9 mouse cellular contexts compared by ENCODE assay signal in the genomic region with DNA sequence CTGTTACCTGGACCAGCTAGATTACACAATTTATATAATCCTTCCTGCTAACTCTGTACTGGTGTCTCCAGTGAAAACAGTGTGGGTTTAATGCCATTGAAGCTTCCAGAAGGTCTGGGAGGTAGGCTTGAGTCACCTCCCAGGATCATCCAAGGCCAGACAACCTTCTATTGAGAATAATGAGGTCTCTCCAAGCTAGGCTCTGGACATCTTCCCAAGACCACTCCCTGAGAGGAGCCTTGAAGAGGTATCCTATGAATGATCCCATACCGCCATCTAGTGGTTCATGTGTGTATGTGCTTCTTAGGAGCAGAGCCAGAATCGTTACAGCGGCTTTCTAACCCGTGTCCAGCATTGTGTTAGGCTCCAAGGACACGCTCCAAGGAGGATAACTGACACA. TPM values are rescaled to one million over a fixed set of nuclear protein-coding genes. Genes with fewer than 3 reads are reported as not detected.
A peak's percentile ranks its signal among the peaks of the same experiment; 100 is the strongest.
DNase-seq lines count a peak whose midpoint lies in the region; ATAC-seq and TF ChIP-seq lines count a peak whose summit lies in the region.
"Had no signal": no experiment of that assay in that cellular context is flagged by ENCODE, and none has a peak within 500 bp of the region (broad histone marks: within the 10 kb centered on the region; RNA-seq: fewer than 3 reads in every experiment).

No protein-coding gene starts in this region.

- H3K4me1 ChIP-seq in E14TG2a.4 (replicated peaks; ENCODE audit: low read depth, low read length): peaks cover 30% of the 10 kb centered on the region
- H3K4me1 ChIP-seq in forebrain, embryonic 11.5 days (replicated peaks; ENCODE audit: control insufficient read depth, insufficient read depth, low read length): no peaks in the 10 kb centered on the region
- H3K4me1 ChIP-seq in heart, postnatal 0 days (ENCODE audit: control insufficient read depth, insufficient read depth): no peaks in the 10 kb centered on the region
- H3K4me1 ChIP-seq in liver, embryonic 13.5 days (replicated peaks): peaks cover 8% of the 10 kb centered on the region

- 3% methylated on average over 5 of the region's 5 CpGs for WGBS in forebrain, embryonic 11.5 days
- under 1% methylated on average over 5 of the region's 5 CpGs for WGBS in heart, postnatal 0 days
- WGBS in liver, embryonic 13.5 days (ENCODE audit: insufficient replicate concordance): 5% methylated on average over 5 of the region's 5 CpGs

- H3K9ac ChIP-seq in forebrain, embryonic 11.5 days (ENCODE audit: low read length): no peak overlapping the region
- H3K9ac ChIP-seq in heart, postnatal 0 days (replicated peaks; ENCODE audit: low read depth, low read length): no peak overlapping the region
- no peak overlapping the region for H3K9ac ChIP-seq in liver, embryonic 13.5 days

- no peaks in the 10 kb centered on the region for H3K36me3 ChIP-seq in E14TG2a.4 (ENCODE audit: insufficient read depth, low read length)
- no peaks in the 10 kb centered on the region for H3K36me3 ChIP-seq in forebrain, embryonic 11.5 days (ENCODE audit: control insufficient read depth, insufficient read depth, low read length)
- no peaks in the 10 kb centered on the region for H3K36me3 ChIP-seq in heart, postnatal 0 days (replicated peaks; ENCODE audit: control insufficient read depth, insufficient read depth, low read length)
- no peaks in the 10 kb centered on the region for H3K36me3 ChIP-seq in liver, embryonic 13.5 days

- H3K4me2 ChIP-seq in forebrain, embryonic 11.5 days (ENCODE audit: low read depth, low read length, severe bottlenecking): no peak overlapping the region
- no peak overlapping the region for H3K4me2 ChIP-seq in heart, postnatal 0 days (ENCODE audit: low read depth, low read length)
- no peak overlapping the region for H3K4me2 ChIP-seq in liver, embryonic 13.5 days

- TF ChIP-seq EP300 in heart, postnatal 0 days (IDR thresholded peaks at IDR 0.05; ENCODE audit: low read depth): no peak

- ATAC-seq in forebrain, embryonic 11.5 days (replicated peaks; ENCODE audit: low FRiP score): peak; percentile 58
- ATAC-seq in heart, postnatal 0 days (ENCODE audit: insufficient read depth, low read depth): peak; percentile 81
- ATAC-seq in liver, embryonic 13.5 days (ENCODE audit: low read depth): peak; percentile 73

- TF ChIP-seq CTCF in E14TG2a.4 (conservative IDR thresholded peaks at IDR 0.05; ENCODE audit: low read length): peak; percentile 79
- TF ChIP-seq CTCF in heart, postnatal 0 days (IDR thresholded peaks at IDR 0.05; ENCODE audit: low read depth): peak; percentile 99

- DNase-seq in brain, embryonic 18.5 days (ENCODE audit: low read depth, low spot score): peak; percentile 67
- DNase-seq in forebrain, embryonic 11.5 days (ENCODE audit: low spot score): peak; percentile 69
- DNase-seq in heart, postnatal 0 days (ENCODE audit: low spot score): peak; percentile 79
- peak; percentile 65 to 67 for DNase-seq in kidney, postnatal 25 days
- DNase-seq in liver, embryonic 13.5 days: peak; percentile 53
- peak; percentile 61 to 62 for DNase-seq in natural killer cell, adult 2 months (ENCODE audit: low spot score in 2 of 2)
- peak; percentile 54 for DNase-seq in telencephalon, adult 2 months (ENCODE audit: low read depth, low spot score)

- peaks cover 3% of the 10 kb centered on the region; the same call in 1 of the 2 replicates for H3K9me3 ChIP-seq in E14TG2a.4 (ENCODE audit: low read length)
- no peaks in the 10 kb centered on the region for H3K9me3 ChIP-seq in forebrain, embryonic 11.5 days (ENCODE audit: control insufficient read depth, low read length)
- no peaks in the 10 kb centered on the region for H3K9me3 ChIP-seq in heart, postnatal 0 days (replicated peaks; ENCODE audit: control insufficient read depth, low read length)
- no peaks in the 10 kb centered on the region for H3K9me3 ChIP-seq in liver, embryonic 13.5 days (replicated peaks)

- no peak overlapping the region for H3K27ac ChIP-seq in forebrain, embryonic 11.5 days (ENCODE audit: low read depth, low read length)
- H3K27ac ChIP-seq in heart, postnatal 0 days (ENCODE audit: low read depth): no peak overlapping the region
- H3K27ac ChIP-seq in liver, embryonic 13.5 days: no peak overlapping the region

- no peaks in the 10 kb centered on the region for H3K27me3 ChIP-seq in E14TG2a.4 (ENCODE audit: insufficient read depth, low read length)
- no peaks in the 10 kb centered on the region for H3K27me3 ChIP-seq in forebrain, embryonic 11.5 days (ENCODE audit: control insufficient read depth, insufficient read depth, low read length)
- no peaks in the 10 kb centered on the region for H3K27me3 ChIP-seq in heart, postnatal 0 days (ENCODE audit: control insufficient read depth, insufficient read depth, low read length)
- H3K27me3 ChIP-seq in liver, embryonic 13.5 days: no peaks in the 10 kb centered on the region

- no peak overlapping the region for H3K4me3 ChIP-seq in E14TG2a.4 (replicated peaks; ENCODE audit: low read length)
- H3K4me3 ChIP-seq in forebrain, embryonic 11.5 days (ENCODE audit: low read depth, low read length): no peak overlapping the region
- no peak overlapping the region for H3K4me3 ChIP-seq in heart, postnatal 0 days (ENCODE audit: low read depth, low read length)
- H3K4me3 ChIP-seq in liver, embryonic 13.5 days (replicated peaks): no peak overlapping the region

RNA-seq across cellular contexts. Expression of gene Bsdc1, which starts 6.1 kb away (rescaled TPM):
- 24.9 and 25.3 TPM in 2 replicates for polyA plus RNA-seq in forebrain, embryonic 11.5 days (2014; fragmentation: Nextera tagmentation; extraction: Ambion mirVana)
- total RNA-seq in heart, postnatal 0 days (2014; rRNA removed; ENCODE audit: low replicate concordance): 46.3 and 58.4 TPM in 2 replicates
- 18.7 and 20.1 TPM in 2 replicates for polyA plus RNA-seq in heart, postnatal 0 days (2015; fragmentation: Nextera tagmentation; extraction: Ambion mirVana)
- polyA plus RNA-seq in liver, embryonic 13.5 days (2015; fragmentation: Nextera tagmentation; extraction: Ambion mirVana): 48.7 and 49.9 TPM in 2 replicates

RNA-seq across cellular contexts. Expression of gene Zbtb8b, which starts 14.6 kb away (rescaled TPM):
- polyA plus RNA-seq in forebrain, embryonic 11.5 days (2014; fragmentation: Nextera tagmentation; extraction: Ambion mirVana): 1.6 and 1.8 TPM in 2 replicates
- total RNA-seq in heart, postnatal 0 days (2014; rRNA removed; ENCODE audit: low replicate concordance): 1.9 and 3.6 TPM in 2 replicates
- polyA plus RNA-seq in heart, postnatal 0 days (2015; fragmentation: Nextera tagmentation; extraction: Ambion mirVana): 1.1 and 1.6 TPM in 2 replicates
- polyA plus RNA-seq in liver, embryonic 13.5 days (2015; fragmentation: Nextera tagmentation; extraction: Ambion mirVana): 0.96 and 1.6 TPM in 2 replicates

RNA-seq across cellular contexts. Expression of gene Tssk3, which starts 35.6 kb away (rescaled TPM):
- not detected in 2 replicates for polyA plus RNA-seq in forebrain, embryonic 11.5 days (2014; fragmentation: Nextera tagmentation; extraction: Ambion mirVana)
- total RNA-seq in heart, postnatal 0 days (2014; rRNA removed; ENCODE audit: low replicate concordance): not detected in 2 replicates
- polyA plus RNA-seq in heart, postnatal 0 days (2015; fragmentation: Nextera tagmentation; extraction: Ambion mirVana): not detected in 2 replicates
- 0.07 TPM in 1 of 2 replicates, not detected in the other for polyA plus RNA-seq in liver, embryonic 13.5 days (2015; fragmentation: Nextera tagmentation; extraction: Ambion mirVana)
- polyA plus RNA-seq: heart, embryonic 14.5 days had no signal

RNA-seq across cellular contexts. Expression of gene Fam229a, which starts 35.7 kb away (rescaled TPM):
- not detected in 2 replicates for polyA plus RNA-seq in forebrain, embryonic 11.5 days (2014; fragmentation: Nextera tagmentation; extraction: Ambion mirVana)
- total RNA-seq in heart, postnatal 0 days (2014; rRNA removed; ENCODE audit: low replicate concordance): not detected in 2 replicates
- polyA plus RNA-seq in heart, postnatal 0 days (2015; fragmentation: Nextera tagmentation; extraction: Ambion mirVana): 0.22 and 0.52 TPM in 2 replicates
- 0.21 and 0.44 TPM in 2 replicates for polyA plus RNA-seq in liver, embryonic 13.5 days (2015; fragmentation: Nextera tagmentation; extraction: Ambion mirVana)
- polyA plus RNA-seq: heart, embryonic 14.5 days had no signal

RNA-seq across cellular contexts. Expression of gene Marcksl1, which starts 58.1 kb away (rescaled TPM):
- 1,728 and 1,922 TPM in 2 replicates for polyA plus RNA-seq in forebrain, embryonic 11.5 days (2014; fragmentation: Nextera tagmentation; extraction: Ambion mirVana)
- total RNA-seq in heart, postnatal 0 days (2014; rRNA removed; ENCODE audit: low replicate concordance): 183 and 192 TPM in 2 replicates
- 135 and 138 TPM in 2 replicates for polyA plus RNA-seq in heart, postnatal 0 days (2015; fragmentation: Nextera tagmentation; extraction: Ambion mirVana)
- polyA plus RNA-seq in liver, embryonic 13.5 days (2015; fragmentation: Nextera tagmentation; extraction: Ambion mirVana): 82.7 and 85.9 TPM in 2 replicates
